Mouse (Mus musculus): ENCODE results near the gene Slc22a23.

- TF ChIP-seq POLR2A (IDR thresholded peaks at IDR 0.05; ENCODE audit: borderline replicate concordance, insufficient read depth, low read length) (no peak), CTCF (IDR thresholded peaks at IDR 0.05; ENCODE audit: borderline replicate concordance, insufficient read depth, low read depth, low read length) (no peak)
Observed at GRCm38 (mm10) chr13:34133326-34134071, 211.5 kb downstream of the Slc22a23 start.

Data from cerebellum, adult 2 months (tissue).